ENCODE assay signal across 21 mouse cellular contexts in the genomic region with DNA sequence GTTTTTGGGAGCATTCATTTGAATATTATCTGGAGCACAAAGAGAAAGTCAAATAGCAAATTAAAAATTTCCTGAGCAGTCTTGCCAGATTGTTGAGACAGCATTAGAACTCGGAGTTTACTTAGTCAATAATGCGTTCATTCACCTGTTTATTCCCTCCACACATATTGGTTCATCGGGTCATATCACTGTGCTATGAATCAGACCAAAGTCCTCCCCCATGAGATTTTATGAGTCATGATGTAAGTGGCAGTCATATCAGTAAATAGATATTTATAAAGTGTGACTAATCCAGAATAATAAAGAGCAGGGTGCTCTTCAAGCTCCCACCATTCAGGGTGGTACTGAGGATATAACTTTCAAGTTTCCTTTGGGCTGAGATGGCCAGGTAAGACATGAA. TPM values are rescaled to one million over a fixed set of nuclear protein-coding genes. Genes with fewer than 3 reads are reported as not detected.
"Had no signal": no experiment of that assay in that cellular context is flagged by ENCODE, and none has a peak within 500 bp of the region (broad histone marks: within the 10 kb centered on the region; RNA-seq: fewer than 3 reads in every experiment).

No protein-coding gene starts in this region.

- H3K27ac ChIP-seq: midbrain, embryonic 13.5 days; midbrain, embryonic 15.5 days; neural tube, embryonic 12.5 days had no signal

- ATAC-seq: midbrain, embryonic 13.5 days; midbrain, embryonic 15.5 days had no signal

- H3K4me2 ChIP-seq: lung, embryonic 14.5 days; midbrain, embryonic 11.5 days; midbrain, embryonic 13.5 days; midbrain, embryonic 15.5 days; neural tube, embryonic 12.5 days had no signal

- H3K4me3 ChIP-seq: megakaryocyte, embryonic 14.5 days; midbrain, embryonic 13.5 days; midbrain, embryonic 15.5 days; neural tube, embryonic 12.5 days had no signal

- H3K27me3 ChIP-seq: megakaryocyte, embryonic 14.5 days; midbrain, embryonic 13.5 days; midbrain, embryonic 15.5 days; neural tube, embryonic 12.5 days had no signal

- H3K36me3 ChIP-seq: midbrain, embryonic 13.5 days; midbrain, embryonic 15.5 days; neural tube, embryonic 12.5 days had no signal

- H3K4me1 ChIP-seq: megakaryocyte, embryonic 14.5 days; midbrain, embryonic 13.5 days; midbrain, embryonic 15.5 days; neural tube, embryonic 12.5 days had no signal

- H3K9ac ChIP-seq: lung, embryonic 14.5 days; midbrain, embryonic 13.5 days; midbrain, embryonic 15.5 days; neural tube, embryonic 12.5 days had no signal

- DNase-seq: lung, adult 18-20 months; lung, embryonic 14.5 days; lung, postnatal 10 days; lung, postnatal 4 days; retina, postnatal 1 day; right cerebral cortex, adult 18-20 months; spleen, adult 18-20 months; thymus, adult 2 months; thymus, postnatal 25 days; thymus, postnatal 4 days had no signal

- H3K9me3 ChIP-seq: megakaryocyte, embryonic 14.5 days; midbrain, embryonic 13.5 days; midbrain, embryonic 15.5 days; neural tube, embryonic 12.5 days had no signal

RNA-seq across cellular contexts. Expression of gene Clca2, which starts 26.9 kb away (rescaled TPM):
- total RNA-seq: monocyte, adult 5-6 weeks; neutrophil, adult 5-6 weeks had no signal
- polyA plus RNA-seq: liver, embryonic 16.5 days; midbrain, embryonic 13.5 days; neural tube, embryonic 14.5 days had no signal

RNA-seq across cellular contexts. Expression of gene Clca1, which starts 39.8 kb away (rescaled TPM):
- total RNA-seq: midbrain, postnatal 0 days; monocyte, adult 5-6 weeks; neutrophil, adult 5-6 weeks had no signal
- polyA plus RNA-seq: lung, embryonic 14.5 days; lung, embryonic 16.5 days; midbrain, embryonic 11.5 days; midbrain, embryonic 13.5 days; midbrain, embryonic 15.5 days; midbrain, postnatal 0 days; neural tube, embryonic 12.5 days had no signal
